Mouse (Mus musculus): ENCODE measurements around the gene Crisp2. TPM values are rescaled to one million over a fixed set of nuclear protein-coding genes. Genes with fewer than 3 reads are reported as not detected.

Crisp2 gene
- total RNA-seq, 4 experiments from 2014 or later, result not detected

Other genes with a start within 250 kb of the Crisp2 start
- gene Esp6, start 245.5 kb downstream of the Crisp2 start, total RNA-seq (2022), result not detected
- not detected for gene Esp4, start 208.4 kb downstream of the Crisp2 start, total RNA-seq (2022)
- not detected for gene Esp3, start 174.9 kb downstream of the Crisp2 start, total RNA-seq (2022)
- not detected for gene Esp1, start 79.9 kb downstream of the Crisp2 start, total RNA-seq (2022)
- gene Rhag, start 4.1 kb upstream of the Crisp2 start, total RNA-seq (2022), result not detected
- 1 to 10 TPM in 2 of 4 experiments, under 1 TPM in 2; 0.49 to 1.4 (median 1.0) TPM for gene 9130008F23Rik, start 73.6 kb upstream of the Crisp2 start, total RNA-seq (2022)
- gene Glyatl3, start 107.3 kb upstream of the Crisp2 start, total RNA-seq (2022), result not detected
- 100 to 1,000 TPM; 114 to 181 (median 161) TPM for gene Mut, start 127.7 kb upstream of the Crisp2 start, total RNA-seq (2022)
- gene Cenpq, start 128.0 kb upstream of the Crisp2 start, total RNA-seq (2022), result 1 to 10 TPM; 6.9 to 9.8 (median 8.1) TPM

All from adrenal gland, adult 8-10 months (tissue).